Mouse (Mus musculus): ENCODE measurements around the gene Sh3tc1. TPM values are rescaled to one million over a fixed set of nuclear protein-coding genes. Genes with fewer than 3 reads are reported as not detected.

Gene Sh3tc1
- 1 to 10 TPM; 2.2 to 2.3 TPM for total RNA-seq (2021)

- no peak for DNase-seq
- intact Hi-C loops (cut with DNase I) = loop anchor here (10.0 kb wide), 1 partner anchor 115 kb away; no protein-coding TSS in a partner anchor
These were observed at the start of gene Sh3tc1 for GRCm38 (mm10) chr5:35739536-35740278. Sh3tc1 (minus strand) TSS chr5:35739987.

GRCm38 (mm10) chr5:35788719-35789118, 48.9 kb upstream of the Sh3tc1 start:
- intact Hi-C loops (cut with DNase I) = no loop called here
- no peak for DNase-seq

- intact Hi-C loops (cut with DNase I) = no loop called here
- no peak for DNase-seq
These were observed 48.1 kb upstream of the Sh3tc1 start for GRCm38 (mm10) chr5:35787847-35788246.

- no peak for DNase-seq
- intact Hi-C loops (cut with DNase I) = no loop called here
These were observed 46.1 kb upstream of the Sh3tc1 start for GRCm38 (mm10) chr5:35785853-35786252.

DNA sequence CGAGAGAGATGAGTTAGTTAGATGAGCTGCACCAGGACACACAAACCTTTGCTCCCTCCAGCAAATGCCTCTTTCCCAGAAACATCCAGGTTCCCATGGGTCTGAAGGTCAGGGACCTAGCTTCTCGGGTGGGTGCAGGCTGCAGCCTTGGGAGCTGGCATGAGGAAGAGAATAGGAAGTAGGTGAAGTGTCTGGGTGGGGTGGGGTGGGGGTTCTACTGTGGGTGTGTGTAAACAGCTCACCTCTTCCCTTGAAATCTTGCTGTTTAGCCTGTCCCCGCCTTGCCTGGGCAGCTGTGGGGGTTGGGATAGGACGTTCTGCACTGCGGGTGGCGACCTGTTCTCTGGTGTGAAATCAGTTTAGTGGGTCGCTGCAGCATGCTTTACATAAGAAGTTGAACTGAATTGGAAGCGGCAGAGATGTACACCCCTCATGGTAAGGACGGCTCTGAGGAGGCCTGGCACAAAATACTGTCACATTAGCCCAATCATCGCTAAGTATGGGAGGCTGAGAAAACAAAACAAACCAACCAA, 42.9 kb upstream of the Sh3tc1 start:
- intact Hi-C loops (cut with DNase I) = no loop called here
- no peak for DNase-seq

DNA sequence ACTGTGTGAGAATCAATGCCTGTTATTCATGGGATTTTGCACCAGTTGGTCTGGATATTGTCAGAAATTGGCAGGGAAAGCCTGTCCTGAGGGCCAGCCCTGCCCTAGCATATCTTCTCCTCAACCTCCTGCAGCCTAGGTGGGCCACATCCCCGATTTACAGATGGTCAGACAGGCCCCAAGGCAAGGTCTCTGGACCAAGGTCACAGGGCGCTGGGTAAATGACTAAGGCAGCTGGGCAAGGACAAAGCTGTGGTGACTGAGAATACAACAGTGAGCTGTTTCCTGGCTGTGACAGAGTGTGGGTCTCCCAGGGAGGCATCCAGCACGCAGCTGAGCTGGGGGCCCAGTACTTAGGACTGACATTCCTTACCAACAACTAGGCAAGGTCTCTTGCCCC, 41.3 kb upstream of the Sh3tc1 start:
- intact Hi-C loops (cut with DNase I) = no loop called here
- no peak for DNase-seq

DNA sequence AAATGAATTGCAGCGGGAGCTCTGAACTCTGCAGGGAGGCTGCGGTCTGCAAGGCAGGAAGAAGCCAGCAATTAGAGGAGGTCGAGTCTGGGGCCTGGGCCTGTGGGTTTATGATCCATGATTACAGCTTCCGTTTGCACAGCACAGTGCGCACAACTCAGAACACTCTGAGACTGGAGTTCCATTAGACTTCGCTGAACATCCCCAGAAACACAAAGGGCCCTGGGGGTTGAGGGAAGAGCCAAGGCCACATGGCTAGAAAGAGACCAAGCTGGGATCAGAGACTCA, 34.3 kb upstream of the Sh3tc1 start:
- intact Hi-C loops (cut with DNase I) = no loop called here

DNA sequence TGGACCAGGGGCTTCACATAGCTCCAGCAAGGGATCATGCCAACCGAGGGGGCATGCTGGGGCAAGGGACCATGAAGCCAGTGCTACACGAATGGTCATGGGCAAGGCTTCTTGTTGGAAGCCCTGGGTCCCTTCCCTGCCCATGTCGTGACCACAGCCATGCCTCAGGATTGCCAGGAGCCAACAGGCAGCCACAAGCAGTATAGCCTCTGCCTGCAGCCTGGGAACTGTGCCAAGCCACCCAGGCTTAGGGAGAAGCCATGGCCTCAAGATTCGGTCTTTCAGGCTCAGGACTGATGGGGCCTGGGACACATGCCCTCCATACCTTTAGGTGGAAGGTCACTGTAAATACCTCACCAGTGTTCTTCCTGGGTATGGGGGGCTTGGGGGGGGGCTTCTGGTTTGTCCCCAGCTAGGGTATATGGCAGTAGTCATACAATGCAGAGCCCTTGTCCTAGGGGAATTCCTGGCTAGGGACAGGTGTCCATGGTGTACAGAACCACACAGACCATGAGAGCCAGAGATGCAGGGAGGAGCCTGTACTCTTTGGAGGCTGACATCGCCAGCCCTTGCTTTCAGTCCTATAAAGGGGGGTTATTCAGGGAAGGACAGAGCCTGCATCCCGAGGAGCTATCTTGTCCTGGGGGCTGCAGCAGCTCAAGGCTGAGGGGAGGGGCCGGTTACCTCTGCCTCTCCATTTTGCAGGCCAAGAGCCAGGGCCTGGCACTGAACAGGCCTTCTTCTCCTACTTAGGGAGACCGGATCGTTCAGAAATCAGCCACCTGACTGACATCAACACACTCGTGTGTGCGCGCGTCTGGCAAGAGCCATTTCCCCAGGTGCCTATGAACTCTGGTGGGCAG, 33.7 kb upstream of the Sh3tc1 start:
- intact Hi-C loops (cut with DNase I) = no loop called here
- DNase-seq = peak; percentile 70

More for the DNA sequence above, 34.3 kb upstream of the Sh3tc1 start:
- no peak for DNase-seq

GRCm38 (mm10) chr5:35770891-35771663, 31.3 kb upstream of the Sh3tc1 start:
- intact Hi-C loops (cut with DNase I) = no loop called here
- DNase-seq = no peak

DNA sequence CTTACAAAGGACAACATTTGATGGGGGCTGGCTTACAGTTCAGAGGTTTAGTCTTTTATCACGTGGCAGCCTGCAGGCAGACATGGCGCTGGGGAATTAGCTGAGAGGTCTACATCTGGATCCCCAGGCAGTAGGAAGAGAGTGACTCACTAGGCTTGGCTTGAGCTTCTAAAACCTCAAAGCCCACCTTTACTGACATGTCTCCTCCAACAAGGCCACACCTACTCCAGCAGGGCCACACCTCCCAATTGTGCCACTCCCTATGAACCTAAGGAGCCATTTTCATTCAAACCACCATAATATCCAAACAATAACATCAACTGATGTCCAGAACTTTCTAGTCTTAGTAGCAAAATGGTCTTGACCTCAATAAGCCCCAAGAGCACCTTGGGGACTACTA, 30.5 kb upstream of the Sh3tc1 start:
- intact Hi-C loops (cut with DNase I) = no loop called here
- no peak for DNase-seq

DNA sequence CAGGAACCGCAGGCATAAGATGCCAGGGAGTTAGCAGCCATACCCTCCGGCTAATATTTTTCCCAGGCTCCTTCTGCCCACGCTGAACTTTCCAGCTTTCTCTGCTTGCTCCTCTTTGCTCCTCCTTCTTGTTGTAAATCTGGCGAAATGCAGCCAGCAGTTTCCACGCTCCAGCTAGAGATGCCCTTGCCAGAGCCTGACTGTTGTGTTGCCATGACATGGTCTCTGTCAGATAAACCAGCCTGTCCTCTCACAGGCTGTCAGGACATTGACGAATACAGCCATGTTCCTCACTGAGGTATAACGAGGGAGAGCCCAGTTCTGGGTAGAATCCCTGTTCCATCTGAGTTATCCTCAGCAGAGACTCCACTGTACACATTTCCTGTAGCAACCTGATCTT, 29.2 kb upstream of the Sh3tc1 start:
- intact Hi-C loops (cut with DNase I) = no loop called here
- DNase-seq = no peak

- intact Hi-C loops (cut with DNase I) = no loop called here
These were observed 28.7 kb upstream of the Sh3tc1 start for GRCm38 (mm10) chr5:35768525-35768924.

DNA sequence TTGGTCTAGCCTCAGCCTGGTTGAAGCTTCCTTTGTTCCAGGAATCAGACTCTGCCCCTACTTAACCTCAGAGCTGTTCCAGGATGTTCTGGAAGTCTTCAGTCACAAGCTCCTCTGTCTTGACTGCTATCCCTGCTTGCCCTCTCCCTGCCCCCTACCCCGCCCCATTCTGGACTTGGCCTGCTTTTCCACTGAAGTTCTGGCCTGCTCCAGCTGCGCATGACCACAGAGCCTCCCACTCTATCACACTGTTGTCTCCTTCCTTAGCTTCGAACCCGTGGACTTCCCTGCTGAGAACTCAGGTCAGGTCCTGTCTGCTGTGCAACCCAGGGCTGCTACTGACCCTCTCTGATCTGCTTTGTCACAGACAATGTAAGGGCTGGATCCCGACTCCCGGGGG, 26.1 kb upstream of the Sh3tc1 start:
- no peak for DNase-seq
- intact Hi-C loops (cut with DNase I) = no loop called here

More at GRCm38 (mm10) chr5:35768525-35768924, 28.7 kb upstream of the Sh3tc1 start:
- DNase-seq = no peak

- DNase-seq = no peak
- intact Hi-C loops (cut with DNase I) = no loop called here
These were observed 23.1 kb upstream of the Sh3tc1 start for GRCm38 (mm10) chr5:35762850-35763249.

GRCm38 (mm10) chr5:35762388-35762787, 22.6 kb upstream of the Sh3tc1 start:
- DNase-seq = peak; percentile 84
- intact Hi-C loops (cut with DNase I) = no loop called here

GRCm38 (mm10) chr5:35761323-35761722, 21.5 kb upstream of the Sh3tc1 start:
- intact Hi-C loops (cut with DNase I) = no loop called here
- no peak for DNase-seq

DNA sequence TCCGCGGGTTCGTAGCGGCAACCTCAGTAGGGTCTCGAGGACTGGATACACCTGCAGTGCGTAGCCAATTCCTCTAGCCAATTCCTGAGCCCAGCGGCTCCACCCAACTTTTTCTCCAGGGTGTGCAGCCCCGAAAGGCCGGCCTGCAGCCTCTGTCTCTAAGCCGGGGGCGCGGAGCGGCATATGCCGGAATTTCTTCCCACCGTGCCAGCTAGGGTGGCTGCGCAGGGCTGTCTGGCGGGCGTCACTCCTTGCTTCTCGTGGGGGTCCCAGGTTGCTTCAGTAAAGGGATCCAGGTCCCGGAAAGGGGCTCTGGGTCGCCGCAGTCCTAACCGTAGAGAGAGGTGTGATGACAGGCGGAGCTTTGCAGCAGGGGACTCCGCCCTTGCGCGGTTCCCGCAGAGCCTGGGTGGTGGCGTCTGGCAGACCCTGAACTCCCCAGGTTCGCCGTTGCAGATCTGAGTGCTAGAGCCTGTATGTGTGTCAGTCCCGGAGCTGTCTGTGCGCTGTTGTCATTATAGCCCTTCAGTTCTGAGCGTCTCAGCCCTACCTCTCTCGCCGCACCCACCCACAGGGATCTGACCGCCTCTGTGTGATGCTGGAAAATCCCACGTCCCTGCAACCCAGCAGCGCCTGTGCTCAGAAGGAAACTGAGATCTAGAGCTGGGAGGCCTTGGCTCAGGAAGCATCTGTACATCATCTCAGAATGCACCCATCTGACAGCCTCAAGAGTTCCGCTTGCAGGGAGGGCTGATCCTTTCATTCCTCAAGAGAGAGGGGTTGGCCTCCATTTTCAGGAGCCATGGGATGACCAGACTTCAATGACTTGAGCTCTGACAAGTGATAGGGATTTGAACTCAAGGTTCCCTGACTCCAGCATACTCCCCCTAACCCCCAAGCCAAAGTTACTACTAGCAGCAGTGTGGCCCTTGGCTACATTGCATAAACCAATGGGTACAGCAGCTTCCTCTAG, 18.6 kb upstream of the Sh3tc1 start:
- DNase-seq = peak; percentile 34
- intact Hi-C loops (cut with DNase I) = loop anchor here (5.0 kb wide), 1 partner anchor 161 kb away; no protein-coding TSS in a partner anchor

- DNase-seq = peak; percentile 95
These were observed 17.8 kb upstream of the Sh3tc1 start, which contains the start of gene Ablim2 for GRCm38 (mm10) chr5:35757639-35758001. Ablim2 (plus strand) TSS chr5:35757880.

DNA sequence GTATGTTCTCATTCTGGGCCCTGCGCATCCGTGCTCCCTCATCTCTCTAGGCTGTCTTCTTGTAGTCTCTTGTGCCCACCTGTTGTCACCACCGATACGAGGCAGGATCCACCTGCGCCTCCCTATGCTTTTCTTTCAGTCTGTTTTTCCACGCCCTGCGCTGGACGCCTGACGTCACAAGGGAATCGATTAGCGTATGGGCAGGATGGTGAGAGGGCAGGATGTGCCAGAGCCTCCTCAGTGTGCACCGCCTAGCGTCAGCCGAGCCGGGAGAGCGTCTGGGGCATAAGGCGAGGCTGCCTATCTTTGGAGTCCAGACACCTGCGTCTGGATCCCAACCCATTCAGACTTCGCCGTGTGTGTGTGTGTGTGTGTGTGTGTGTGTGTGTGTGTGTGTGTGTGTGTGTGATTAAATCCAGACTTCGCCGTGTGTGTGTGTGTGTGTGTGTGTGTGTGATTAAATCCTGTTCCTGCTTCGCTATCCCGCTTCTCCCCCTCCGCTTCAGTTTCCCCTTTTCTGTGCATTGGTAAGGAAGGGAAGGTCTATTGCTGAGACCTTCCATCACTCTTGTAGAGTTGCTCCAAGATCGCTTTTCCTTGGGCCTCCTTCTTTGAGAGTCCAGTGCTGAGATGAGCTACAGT, 17.3 kb upstream of the Sh3tc1 start:
- intact Hi-C loops (cut with DNase I) = loop anchor here (5.0 kb wide), 1 partner anchor 160 kb away; no protein-coding TSS in a partner anchor
- DNase-seq = peak; percentile 31

More at GRCm38 (mm10) chr5:35757639-35758001, 17.8 kb upstream of the Sh3tc1 start, which contains the start of gene Ablim2:
- intact Hi-C loops (cut with DNase I) = loop anchor here (5.0 kb wide), 1 partner anchor 160 kb away; no protein-coding TSS in a partner anchor

Measured in left cerebral cortex, postnatal 4 days (tissue).